Mouse (Mus musculus) ES-E14 (cell line): ENCODE measurements at regions not wholly inside any gene's neighbourhood (a gene's known extent, or its start where the extent isn't known, plus 50 kb on each side); places are given as distances from the start of the nearest gene placed in this dataset.

Source experiments
- CHD2 ChIP-seq: IDR thresholded peaks from 2 replicates; pipeline ENCODE4 v1.6.1; 2014; ENCODE audit warnings: mild to moderate bottlenecking, low read depth, low read length, inconsistent platforms
- HCFC1 ChIP-seq: IDR thresholded peaks from 2 replicates; pipeline ENCODE4 v1.6.1; 2012; ENCODE audit warnings: low read length, inconsistent platforms, borderline replicate concordance; ENCODE audit not compliant: insufficient read depth
- ZC3H11A ChIP-seq: IDR thresholded peaks from 2 replicates; pipeline ENCODE4 v1.6.1; 2012; ENCODE audit warnings: low read depth, mild to moderate bottlenecking, inconsistent platforms, low read length, borderline replicate concordance

DNA sequence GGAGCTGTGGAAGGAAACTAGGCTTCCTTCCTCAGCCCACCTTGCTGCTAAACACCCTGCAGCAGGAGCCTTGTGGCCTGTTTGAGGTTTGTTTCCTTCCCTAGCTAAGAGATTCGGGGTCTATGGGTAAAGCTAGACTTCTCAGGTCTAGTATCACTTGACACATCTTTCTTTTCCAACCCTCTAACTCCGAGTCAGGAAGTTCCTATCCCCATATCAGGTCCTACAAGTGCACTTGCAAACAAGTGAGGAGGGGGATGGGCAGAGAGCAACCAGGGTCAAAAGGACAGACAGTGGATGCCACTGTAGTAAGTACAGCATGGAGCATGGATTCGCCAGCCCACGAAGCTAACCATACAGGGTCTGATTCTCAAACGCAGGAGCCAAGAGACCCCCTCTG is 73.5 kb downstream of the Ets2 start:
- TF ChIP-seq ZC3H11A (no peak), CHD2 (no peak), HCFC1 (no peak)
